Comparison of ENCODE assay signal across 28 mouse cellular contexts in the genomic region with DNA sequence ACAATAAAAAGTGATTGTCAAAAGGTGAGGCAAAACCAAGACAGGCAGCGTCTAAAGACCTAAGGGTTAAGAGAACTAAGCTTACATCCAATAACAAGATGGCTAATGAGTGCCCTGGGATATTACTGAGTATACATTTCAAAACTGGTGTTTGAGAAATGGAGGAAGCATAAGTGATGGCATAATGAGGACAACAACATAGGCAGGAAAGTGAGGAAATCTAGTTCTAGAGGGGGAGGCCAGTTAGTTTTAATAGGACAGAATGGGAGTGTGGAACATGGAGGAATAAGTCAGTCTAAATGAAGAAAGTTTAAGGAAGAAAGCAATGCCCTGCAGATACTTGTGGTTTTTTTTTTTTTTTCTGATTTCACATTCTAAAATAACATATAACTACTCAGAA. TPM values are rescaled to one million over a fixed set of nuclear protein-coding genes. Genes with fewer than 3 reads are reported as not detected.
DNase-seq lines count a peak whose midpoint lies in the region; ATAC-seq and TF ChIP-seq lines count a peak whose summit lies in the region.
"Had no signal": no experiment of that assay in that cellular context is flagged by ENCODE, and none has a peak within 500 bp of the region (broad histone marks: within the 10 kb centered on the region; RNA-seq: fewer than 3 reads in every experiment).

No protein-coding gene starts in this region.

- no peaks in the 10 kb centered on the region for H3K27me3 ChIP-seq in liver, postnatal 0 days (ENCODE audit: insufficient read depth, low read length)
- no peaks in the 10 kb centered on the region for H3K27me3 ChIP-seq in liver, embryonic 11.5 days (replicated peaks; ENCODE audit: control insufficient read depth, insufficient read depth, low read length)
- H3K27me3 ChIP-seq: embryonic facial prominence, embryonic 12.5 days; forebrain, embryonic 13.5 days; forebrain, embryonic 15.5 days; Patski had no signal

- H3K36me3 ChIP-seq in liver, postnatal 0 days (replicated peaks; ENCODE audit: insufficient read depth, low read length), result no peaks in the 10 kb centered on the region
- no peaks in the 10 kb centered on the region for H3K36me3 ChIP-seq in liver, embryonic 11.5 days (ENCODE audit: control insufficient read depth, insufficient read depth, low read length)
- H3K36me3 ChIP-seq: embryonic facial prominence, embryonic 10.5 days; embryonic facial prominence, embryonic 12.5 days; forebrain, embryonic 15.5 days; G1E had no signal

- H3K27ac ChIP-seq in liver, postnatal 0 days (ENCODE audit: low read depth), result no peak overlapping the region
- no peak overlapping the region for H3K27ac ChIP-seq in liver, embryonic 11.5 days (ENCODE audit: low read depth, low read length)
- H3K27ac ChIP-seq: embryonic facial prominence, embryonic 10.5 days; embryonic facial prominence, embryonic 12.5 days; forebrain, embryonic 13.5 days; forebrain, embryonic 15.5 days had no signal

- H3K4me2 ChIP-seq in liver, postnatal 0 days (ENCODE audit: low read depth, low read length), result no peak overlapping the region
- no peak overlapping the region for H3K4me2 ChIP-seq in liver, embryonic 11.5 days
- H3K4me2 ChIP-seq: embryonic facial prominence, embryonic 12.5 days; forebrain, embryonic 13.5 days; forebrain, embryonic 15.5 days had no signal

- TF ChIP-seq EP300 in liver, postnatal 0 days (IDR thresholded peaks at IDR 0.05; ENCODE audit: low read depth), result no peak

- ATAC-seq in liver, postnatal 0 days, result 0 out of 2 replicates have a peak, but pooled peaks have one; percentile 23
- no peak for ATAC-seq in liver, embryonic 11.5 days (replicated peaks; ENCODE audit: low FRiP score)
- peak; percentile 64 for ATAC-seq in granulocyte monocyte progenitor cell, adult 5-6 weeks (replicated peaks; ENCODE audit: poor library complexity, severe bottlenecking)
- ATAC-seq in megakaryocyte progenitor cell, adult 5-6 weeks (replicated peaks; ENCODE audit: poor library complexity), result peak; percentile 69
- ATAC-seq: activated CD4-positive, CD25-positive, alpha-beta regulatory T cell, adult 4 months; CD4-positive, CD25-positive, alpha-beta regulatory T cell, adult 4 months; forebrain, embryonic 13.5 days; forebrain, embryonic 15.5 days; Patski had no signal

- intact Hi-C loops in left cerebral cortex, postnatal 10 days (cut with DNase I), result no loop called here

- H3K9me3 ChIP-seq in liver, postnatal 0 days (ENCODE audit: low read length), result no peaks in the 10 kb centered on the region
- H3K9me3 ChIP-seq in liver, embryonic 11.5 days (ENCODE audit: control insufficient read depth, low read length), result no peaks in the 10 kb centered on the region
- H3K9me3 ChIP-seq: embryonic facial prominence, embryonic 12.5 days; forebrain, embryonic 13.5 days; forebrain, embryonic 15.5 days; G1E had no signal

- no peak overlapping the region for H3K4me3 ChIP-seq in liver, postnatal 0 days (ENCODE audit: low read depth, low read length)
- H3K4me3 ChIP-seq in liver, embryonic 11.5 days (ENCODE audit: low read depth, low read length), result no peak overlapping the region
- H3K4me3 ChIP-seq: embryonic facial prominence, embryonic 10.5 days; embryonic facial prominence, embryonic 12.5 days; forebrain, embryonic 13.5 days; forebrain, embryonic 15.5 days had no signal

- no peak overlapping the region for H3K9ac ChIP-seq in liver, postnatal 0 days (replicated peaks)
- H3K9ac ChIP-seq in liver, embryonic 11.5 days (ENCODE audit: low read depth, low read length), result no peak overlapping the region
- H3K9ac ChIP-seq: embryonic facial prominence, embryonic 12.5 days; forebrain, embryonic 13.5 days; forebrain, embryonic 15.5 days had no signal

- TF ChIP-seq CTCF in liver, postnatal 0 days (IDR thresholded peaks at IDR 0.05; ENCODE audit: low read depth), result no peak

- no peaks in the 10 kb centered on the region for H3K4me1 ChIP-seq in liver, postnatal 0 days (ENCODE audit: insufficient read depth)
- H3K4me1 ChIP-seq in liver, embryonic 11.5 days (replicated peaks; ENCODE audit: control insufficient read depth, insufficient read depth, low read length), result no peaks in the 10 kb centered on the region
- H3K4me1 ChIP-seq: embryonic facial prominence, embryonic 10.5 days; embryonic facial prominence, embryonic 12.5 days; forebrain, embryonic 13.5 days; forebrain, embryonic 15.5 days had no signal

- 54% methylated on average over 1 of the region's 1 CpGs for whole genome bisulfite sequencing in liver, postnatal 0 days (ENCODE audit: insufficient replicate concordance)
- 59% methylated on average over 1 of the region's 1 CpGs for WGBS in liver, embryonic 11.5 days

- no peak for DNase-seq in liver, postnatal 0 days
- no peak for DNase-seq in liver, embryonic 11.5 days (ENCODE audit: low spot score)
- DNase-seq in left cerebral cortex, postnatal 10 days (ENCODE audit: extremely low spot score in 1 of 2, low spot score in 2 of 2), result no peak
- no peak for DNase-seq in kidney, postnatal 14 days
- DNase-seq: adrenal gland, adult 8-10 months; adrenal gland, postnatal 14 days; adrenal gland, postnatal 36 days; B cell, adult 2 months; cerebellum, adult 11-12 months; cerebellum, adult 2 months; cerebellum, adult 9-10 months; cerebellum, postnatal 10 days; cerebellum, postnatal 25 days had no signal

RNA-seq across cellular contexts. Expression of gene Clec4a2, which starts 20.9 kb away (rescaled TPM):
- 20.4 and 20.6 TPM in 2 replicates for polyA plus RNA-seq in liver, postnatal 0 days (2015; fragmentation: Nextera tagmentation; extraction: Ambion mirVana)
- polyA plus RNA-seq in liver, embryonic 11.5 days (2014; fragmentation: Nextera tagmentation; extraction: Ambion mirVana), result 2.9 and 3.7 TPM in 2 replicates
- 38.4 and 58.3 TPM in 2 replicates for total RNA-seq in granulocyte monocyte progenitor cell, adult 5-6 weeks (2014; fragmentation: Nextera tagmentation)
- total RNA-seq in granulocyte monocyte progenitor cell, adult 5-6 weeks (2017), result 39.5 and 48.5 TPM in 2 replicates
- total RNA-seq in megakaryocyte progenitor cell, adult 5-6 weeks (2015), result 80.3 and 116 TPM in 2 replicates
- 53.9 and 91.2 TPM in 2 replicates for total RNA-seq in megakaryocyte progenitor cell, adult 5-6 weeks (2017)
- 1 to 10 TPM in 1 of 2 experiments, under 1 TPM in 1; 0.67 to 2.5 TPM for total RNA-seq in left cerebral cortex, postnatal 10 days (2021)
- total RNA-seq: CH12.LX had no signal
- polyA plus RNA-seq: activated CD4-positive, CD25-positive, alpha-beta regulatory T cell, adult 4 months; Patski had no signal

RNA-seq across cellular contexts. Expression of gene Clec4b2, which starts 45.5 kb away (rescaled TPM):
- polyA plus RNA-seq in liver, postnatal 0 days (2015; fragmentation: Nextera tagmentation; extraction: Ambion mirVana), result 0.21 and 0.45 TPM in 2 replicates
- polyA plus RNA-seq in liver, embryonic 11.5 days (2014; fragmentation: Nextera tagmentation; extraction: Ambion mirVana), result not detected in 2 replicates
- 2.0 TPM in 1 of 2 replicates, not detected in the other for total RNA-seq in granulocyte monocyte progenitor cell, adult 5-6 weeks (2014; fragmentation: Nextera tagmentation)
- 2.1 and 5.1 TPM in 2 replicates for total RNA-seq in granulocyte monocyte progenitor cell, adult 5-6 weeks (2017)
- total RNA-seq in megakaryocyte progenitor cell, adult 5-6 weeks (2015), result 6.5 and 11.4 TPM in 2 replicates
- 10.7 and 13.6 TPM in 2 replicates for total RNA-seq in megakaryocyte progenitor cell, adult 5-6 weeks (2017)
- not detected for total RNA-seq in left cerebral cortex, postnatal 10 days (2021)
- total RNA-seq: adrenal gland, adult 18-20 months; adrenal gland, postnatal 14 days; adrenal gland, postnatal 36 days; CH12.LX; G1E had no signal
- polyA plus RNA-seq: activated CD4-positive, CD25-positive, alpha-beta regulatory T cell, adult 4 months; CD4-positive, CD25-positive, alpha-beta regulatory T cell, adult 4 months; cerebellum, adult 2 months; cortical plate, adult 2 months; embryonic facial prominence, embryonic 10.5 days; embryonic facial prominence, embryonic 12.5 days; embryonic facial prominence, embryonic 14.5 days; forebrain, embryonic 11.5 days; forebrain, embryonic 13.5 days; forebrain, embryonic 15.5 days; G1E; Patski had no signal

Comparison
In these comparisons a context has a peak if more than half of its experiments do, and no peak if none do; other contexts are left out.
1. RNA of gene Clec4a2, which starts 20.9 kb away (total RNA-seq): 53.9 to 116 TPM in megakaryocyte progenitor cell, adult 5-6 weeks and 38.4 to 58.3 TPM in granulocyte monocyte progenitor cell, adult 5-6 weeks; 0.67 to 2.5 TPM in left cerebral cortex, postnatal 10 days; every median in the first group is over 10 times any median in the second.